Mouse (Mus musculus) heart, adult 11 months (tissue): Measurements from ENCODE around the gene Hecw2.

Experiments used
- DNase-seq: peaks from one replicate; pipeline ENCODE4 v3.0.0; 2022

Hecw2 gene

DNA sequence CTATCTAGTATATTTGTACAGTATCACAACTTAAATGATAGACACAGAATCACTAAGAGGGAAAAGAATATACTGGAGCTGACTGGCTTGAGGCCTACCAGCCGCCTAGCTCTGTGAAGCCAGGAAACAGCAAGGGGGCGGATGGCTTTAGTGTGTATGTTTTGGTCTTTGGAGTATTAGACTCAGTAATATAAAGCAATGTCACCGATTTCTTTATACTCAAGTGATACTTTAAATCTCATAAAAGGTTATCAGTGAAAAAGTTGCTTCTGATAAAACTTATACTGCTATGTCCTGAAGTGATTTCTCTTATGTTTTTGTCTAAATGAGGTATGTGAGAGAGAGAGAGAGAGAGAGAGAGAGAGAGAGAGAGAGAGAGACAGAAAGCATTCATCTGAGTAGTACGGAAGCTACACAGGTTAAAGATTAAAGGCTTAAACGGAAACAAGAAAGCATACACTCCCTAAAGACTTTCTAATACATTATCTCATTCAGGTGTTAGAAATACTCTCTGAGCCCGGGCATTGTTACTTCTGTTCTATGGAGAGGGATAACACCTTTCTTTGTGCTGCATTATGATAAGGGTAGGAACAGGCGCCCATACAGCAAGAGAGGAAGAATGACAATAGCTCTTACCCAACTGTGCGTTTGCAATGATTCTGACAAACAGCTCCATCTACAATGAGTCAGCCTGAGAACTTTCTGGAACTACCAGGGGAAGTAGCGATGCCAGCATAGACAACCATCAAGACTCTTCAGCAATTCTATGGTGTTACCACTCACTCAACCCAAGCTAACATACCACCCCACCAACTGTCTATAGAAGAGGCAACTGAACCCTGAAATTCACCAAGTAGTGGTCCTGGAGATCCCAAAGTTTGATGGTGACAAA, 370.3 kb downstream of the Hecw2 start:
- DNase-seq = no peak

DNA sequence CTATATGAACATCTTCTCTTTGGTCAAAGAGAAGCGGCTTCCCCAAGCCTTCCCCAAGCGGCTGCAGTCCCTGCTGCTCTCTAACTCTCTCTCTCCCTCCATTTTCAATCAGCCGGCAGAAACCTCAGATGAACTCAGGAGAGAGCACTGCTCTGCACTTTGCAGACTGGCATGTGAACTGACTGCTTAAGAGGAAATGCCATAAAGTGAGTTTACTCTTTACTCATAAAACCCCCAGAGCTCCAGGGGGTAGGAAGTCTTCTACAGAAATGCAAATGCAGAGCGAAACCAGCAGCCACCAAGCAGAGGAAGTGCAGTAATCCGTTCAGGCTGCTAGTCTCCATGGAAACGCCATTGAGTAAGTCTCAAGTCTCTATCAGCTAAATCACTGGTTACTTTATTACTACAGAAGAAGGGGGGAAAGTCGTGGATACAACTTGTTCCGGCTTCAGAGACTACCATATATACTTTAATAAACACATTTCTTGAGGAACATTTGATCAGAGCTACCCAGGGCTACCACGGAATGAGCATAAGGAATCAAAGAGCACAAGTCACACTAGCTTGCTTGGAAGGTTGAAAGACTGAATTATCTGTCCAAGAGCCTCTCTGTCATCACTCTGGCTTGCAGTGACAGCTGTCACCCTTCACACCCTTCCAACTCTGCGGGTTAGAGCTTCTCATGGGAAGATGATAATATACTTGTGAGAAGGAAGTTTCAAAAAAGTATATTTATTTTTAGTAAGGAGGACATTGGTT, 371.1 kb downstream of the Hecw2 start:
- peak; percentile 98 for DNase-seq

DNA sequence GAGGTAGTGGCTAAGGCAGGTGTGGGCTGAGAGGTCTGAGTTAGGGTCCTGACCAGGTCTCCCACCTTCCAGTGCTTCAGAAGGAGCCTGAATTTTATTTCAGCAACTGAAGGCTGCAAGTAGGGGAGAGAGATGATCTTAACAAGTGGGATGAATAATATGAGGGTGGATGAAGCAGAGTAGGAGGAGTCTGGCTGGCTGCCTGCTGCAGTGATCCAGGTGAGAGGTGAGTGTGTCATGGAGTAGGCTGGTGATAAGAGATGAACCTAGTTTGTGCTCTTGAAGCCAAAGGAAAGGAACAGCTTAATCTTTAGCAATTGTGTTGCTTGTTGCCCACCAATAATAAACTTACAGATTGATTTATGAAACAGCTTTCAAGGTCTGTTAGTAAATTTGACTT, 373.0 kb downstream of the Hecw2 start:
- no peak for DNase-seq

DNA sequence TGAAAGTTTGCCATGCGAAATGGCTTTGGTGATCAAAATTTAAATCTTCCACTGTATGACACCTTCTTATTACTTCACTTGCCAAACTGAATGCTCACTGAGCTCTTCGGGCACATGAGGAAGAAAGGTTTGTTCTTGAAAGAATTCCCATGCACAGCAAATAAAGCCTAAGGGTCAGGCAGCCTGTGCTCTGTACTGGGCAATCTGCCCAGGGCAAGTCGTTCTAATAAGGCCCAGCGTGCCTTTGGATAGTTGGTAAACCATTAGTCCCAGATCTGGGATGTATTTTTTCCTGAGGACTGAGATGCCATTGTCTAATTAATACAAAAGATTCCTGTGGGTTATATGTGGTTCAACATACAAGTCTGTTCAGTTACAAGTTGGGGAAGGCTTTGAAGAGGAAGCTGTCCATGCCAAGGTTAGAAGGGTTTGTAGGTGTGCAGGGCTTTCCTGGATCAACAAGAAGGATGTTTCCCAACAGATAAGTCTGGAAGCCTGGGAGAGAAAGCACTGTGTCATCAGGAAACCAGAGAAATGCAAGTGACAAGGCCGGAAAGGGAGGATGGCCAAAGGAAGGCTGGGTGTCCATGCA, 374.8 kb downstream of the Hecw2 start:
- DNase-seq = peak; percentile 95

DNA sequence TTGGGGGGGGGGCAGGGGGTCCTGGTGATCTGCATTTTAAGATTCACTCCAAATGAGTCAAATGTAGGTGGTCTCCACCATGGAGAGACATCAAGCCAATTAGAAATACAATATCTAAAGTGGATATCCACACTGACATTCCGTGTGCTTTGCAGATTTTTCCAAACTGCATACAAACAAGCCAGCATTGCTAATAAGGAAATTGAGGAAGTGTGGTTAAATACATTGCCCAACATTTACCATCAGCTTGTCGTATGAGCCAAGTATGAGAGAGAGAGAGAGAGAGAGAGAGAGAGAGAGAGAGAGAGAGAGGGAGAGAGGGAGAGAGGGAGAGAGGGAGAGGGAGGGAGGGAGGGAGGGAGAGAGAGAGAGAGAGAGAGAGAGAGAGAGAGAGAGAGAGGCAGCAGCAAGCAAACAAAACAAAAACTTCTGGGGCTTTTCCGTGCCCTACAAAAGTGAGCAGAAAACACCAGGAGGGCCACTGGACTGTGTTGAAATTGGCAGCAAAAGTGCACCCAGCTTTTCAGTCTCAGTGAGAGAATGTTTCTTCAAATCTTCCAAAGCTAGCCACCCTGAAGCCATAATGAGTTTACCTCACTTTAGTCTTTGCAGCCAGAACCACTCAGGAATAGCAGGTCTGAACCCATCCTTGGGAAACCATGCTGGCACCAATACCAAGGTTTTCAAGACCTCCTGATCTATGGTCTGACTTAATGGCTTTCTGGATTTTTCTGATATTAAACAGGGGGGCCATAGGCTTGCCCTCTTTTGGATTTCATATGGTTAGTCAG, 376.7 kb downstream of the Hecw2 start:
- no peak for DNase-seq

DNA sequence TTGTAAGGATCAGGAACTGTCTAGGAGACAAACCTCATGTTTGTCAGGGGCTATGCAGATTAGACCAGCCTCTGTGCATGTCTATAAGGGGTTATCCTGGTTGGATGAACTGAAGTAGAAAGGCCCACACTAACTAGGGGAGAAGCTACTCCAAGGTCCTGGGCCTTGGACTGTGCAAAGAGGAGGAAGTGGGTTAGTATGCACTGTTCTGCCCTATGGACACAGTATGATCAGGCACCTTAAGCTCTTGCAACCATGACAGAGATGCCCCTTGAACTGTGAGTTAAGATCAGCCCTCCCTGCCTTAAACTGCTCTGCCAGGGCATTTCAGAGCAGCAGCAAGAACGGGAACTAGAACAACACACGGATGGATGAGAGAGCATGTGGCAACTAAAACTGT, 378.6 kb downstream of the Hecw2 start:
- no peak for DNase-seq

DNA sequence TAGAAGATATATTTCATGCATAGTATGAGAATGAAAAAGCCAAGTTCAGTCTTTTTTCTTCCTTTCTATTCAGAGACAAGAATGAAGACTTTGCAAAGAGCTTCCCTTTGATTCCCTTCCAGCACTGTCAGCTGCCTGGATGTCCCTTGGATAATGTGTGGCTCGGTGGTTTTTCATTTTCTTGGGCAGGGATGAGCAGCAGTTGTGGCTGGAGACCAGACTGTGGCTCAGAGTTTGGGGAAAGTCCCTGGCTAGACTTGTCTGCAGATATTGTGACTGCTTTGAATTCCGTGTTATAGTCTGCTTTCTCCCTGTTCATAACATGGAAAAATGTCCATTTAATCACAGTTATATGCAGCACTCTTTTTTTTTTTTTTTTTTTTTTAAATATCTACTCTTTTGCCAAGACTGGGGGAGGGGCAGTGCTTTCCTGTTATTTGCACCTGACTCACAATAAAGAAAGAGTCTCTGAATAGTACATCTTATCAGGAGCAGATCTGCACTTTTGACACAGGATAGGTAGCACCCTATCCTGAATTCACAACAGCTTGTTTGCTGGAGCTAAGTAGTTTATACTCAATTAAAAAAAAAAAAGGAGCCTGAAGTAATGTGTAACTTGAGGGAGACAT, 380.8 kb downstream of the Hecw2 start:
- peak; percentile 83 for DNase-seq

DNA sequence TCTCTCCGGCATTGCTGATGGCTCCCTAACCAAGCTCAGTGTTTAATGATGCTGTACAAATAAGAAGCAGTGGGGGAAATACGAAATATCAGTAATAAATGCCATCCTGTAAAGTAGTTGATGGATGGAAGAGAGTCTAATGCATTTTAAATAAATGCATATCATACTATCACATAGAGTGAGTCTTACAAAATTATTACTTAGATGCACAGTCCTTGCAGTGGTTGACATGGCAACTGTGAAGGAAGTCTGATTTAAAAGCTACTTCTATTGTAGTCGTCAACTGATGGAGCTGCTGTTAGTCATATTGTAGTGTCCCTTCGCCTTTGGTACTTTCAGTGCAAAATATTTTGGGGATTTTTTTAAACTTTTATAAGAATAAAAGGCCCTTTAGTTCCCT, 383.0 kb downstream of the Hecw2 start:
- DNase-seq = no peak

DNA sequence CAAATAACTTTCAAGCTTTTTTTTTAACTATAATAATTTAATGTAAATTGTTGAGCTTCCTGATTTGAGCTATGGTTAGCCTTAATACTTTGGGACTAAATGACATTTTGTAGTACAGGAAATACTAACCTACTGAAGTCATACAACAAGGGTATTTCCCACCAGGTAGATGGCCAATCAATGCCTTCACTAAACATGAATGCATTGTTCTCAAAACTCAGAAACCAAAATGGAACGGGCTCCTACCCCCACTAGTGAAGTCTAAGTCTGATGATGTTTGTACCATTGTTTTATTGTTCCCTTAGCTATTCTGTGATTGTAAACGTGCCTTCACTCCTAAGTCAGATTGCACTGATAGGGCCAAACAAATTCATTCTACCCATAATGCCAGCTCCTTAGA, 386.7 kb downstream of the Hecw2 start:
- peak; percentile 8 for DNase-seq

DNA sequence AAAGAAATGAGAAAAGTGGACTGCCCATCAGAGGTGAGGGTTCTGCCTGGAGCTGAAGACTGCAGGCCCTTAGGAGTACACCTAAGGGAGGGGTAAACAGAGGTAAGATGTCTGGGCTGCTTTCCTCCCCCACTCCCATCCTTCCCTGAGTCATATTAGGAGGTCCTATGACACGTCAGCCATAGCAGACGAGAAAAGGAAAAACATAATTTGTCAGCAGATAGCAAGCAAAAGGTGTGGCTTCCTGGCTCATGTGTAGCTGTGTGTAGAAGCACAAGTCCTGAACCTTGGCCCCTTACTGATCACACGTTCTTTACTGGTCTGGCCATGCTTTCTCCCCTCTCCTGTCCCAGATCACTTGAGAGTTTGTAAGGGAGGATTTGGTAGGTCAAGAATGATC, 397.2 kb downstream of the Hecw2 start:
- DNase-seq = peak; percentile 62

DNA sequence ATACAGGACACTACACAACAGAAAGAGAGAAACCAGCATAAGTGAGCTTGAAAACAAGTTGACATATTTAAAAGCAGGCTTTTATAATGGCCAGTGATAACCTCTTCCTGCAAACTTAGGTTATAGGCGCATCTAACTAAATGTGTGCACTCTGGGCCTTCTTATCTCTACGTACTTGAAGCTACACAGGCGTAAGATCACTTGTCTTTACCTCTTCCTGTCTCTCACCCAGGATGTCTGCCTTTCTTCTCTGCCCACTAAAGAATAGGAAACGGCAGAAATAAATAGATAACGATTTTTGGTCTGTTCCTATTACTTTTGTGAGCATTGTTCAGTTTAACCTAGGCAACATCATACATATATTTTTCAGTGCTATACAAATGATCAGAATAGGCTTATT, 397.9 kb downstream of the Hecw2 start:
- no peak for DNase-seq

DNA sequence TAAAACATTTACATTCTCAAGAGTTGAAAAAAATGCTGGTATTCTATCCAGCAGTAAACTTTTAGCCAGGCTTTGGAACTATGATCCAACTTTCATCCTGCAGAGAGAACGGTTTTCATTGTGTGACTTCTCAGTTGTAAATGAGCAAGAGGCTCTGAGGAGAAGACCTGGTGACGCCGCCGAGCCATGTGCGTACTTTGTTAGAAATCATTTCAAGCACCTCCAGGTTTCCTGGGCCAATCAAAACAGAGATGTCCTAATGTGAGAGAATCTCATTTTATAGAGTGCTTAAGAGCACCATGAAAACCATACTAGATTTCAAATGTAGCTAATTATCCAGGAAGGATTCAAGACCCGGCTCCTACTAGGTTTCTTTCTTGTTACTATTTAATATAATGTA, 398.7 kb downstream of the Hecw2 start:
- peak; percentile 22 for DNase-seq

DNA sequence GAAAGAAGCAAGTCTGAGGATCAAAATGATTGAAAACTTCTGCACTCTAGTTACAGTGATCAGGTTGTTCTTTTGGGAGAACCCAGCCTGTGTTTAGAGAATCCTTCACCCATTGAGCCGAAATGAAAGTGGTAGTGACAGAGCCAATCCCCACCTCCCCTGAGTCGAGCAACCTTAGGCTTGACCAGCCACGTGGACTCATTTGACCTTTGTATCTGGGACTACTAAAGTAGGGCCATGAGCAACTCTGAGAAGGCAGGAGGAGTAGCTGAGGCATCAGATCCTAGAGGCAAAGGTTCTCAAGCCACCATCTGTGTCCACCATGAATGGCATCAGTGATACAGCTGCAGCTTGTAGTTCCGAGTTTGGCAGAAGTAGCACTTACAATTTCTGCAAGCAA, 399.4 kb downstream of the Hecw2 start:
- peak; percentile 85 for DNase-seq

DNA sequence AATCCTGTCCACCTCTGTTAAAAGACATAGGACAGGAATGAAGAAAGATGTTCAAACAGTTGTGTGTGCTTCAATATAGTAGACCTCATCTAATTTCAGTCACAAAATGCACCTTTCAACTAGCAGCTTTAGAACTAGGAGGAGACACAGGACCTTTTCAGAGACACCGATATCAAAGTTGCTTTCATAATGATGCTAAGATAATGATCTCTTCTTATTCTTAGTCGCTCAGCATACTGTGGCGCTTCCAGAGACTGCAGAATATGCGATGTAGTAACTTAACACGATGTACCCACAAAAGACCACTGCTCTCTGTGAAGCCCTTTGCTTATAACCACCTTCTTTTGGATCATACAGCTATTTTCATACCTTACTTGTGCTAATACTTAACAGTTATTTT, 399.9 kb downstream of the Hecw2 start:
- DNase-seq = no peak

DNA sequence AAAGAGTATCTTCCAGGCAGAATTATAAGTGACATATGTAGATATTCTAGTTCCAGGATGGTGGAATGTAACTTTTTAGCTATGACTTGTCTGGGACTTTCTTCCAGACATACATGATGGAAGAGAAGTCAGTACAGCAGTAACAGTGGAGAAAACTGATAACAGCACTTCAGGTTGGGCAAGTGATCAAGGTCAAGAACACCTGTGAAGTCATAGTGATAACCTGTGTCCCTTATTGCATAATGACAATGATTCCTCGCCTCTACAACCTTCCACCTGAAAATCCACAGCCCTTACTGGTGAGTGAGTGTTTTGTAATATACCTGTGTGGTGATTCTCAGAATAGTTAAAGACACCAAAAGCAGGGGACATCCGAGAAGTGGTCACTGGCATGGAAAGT, 400.7 kb downstream of the Hecw2 start:
- DNase-seq = peak; percentile 13

DNA sequence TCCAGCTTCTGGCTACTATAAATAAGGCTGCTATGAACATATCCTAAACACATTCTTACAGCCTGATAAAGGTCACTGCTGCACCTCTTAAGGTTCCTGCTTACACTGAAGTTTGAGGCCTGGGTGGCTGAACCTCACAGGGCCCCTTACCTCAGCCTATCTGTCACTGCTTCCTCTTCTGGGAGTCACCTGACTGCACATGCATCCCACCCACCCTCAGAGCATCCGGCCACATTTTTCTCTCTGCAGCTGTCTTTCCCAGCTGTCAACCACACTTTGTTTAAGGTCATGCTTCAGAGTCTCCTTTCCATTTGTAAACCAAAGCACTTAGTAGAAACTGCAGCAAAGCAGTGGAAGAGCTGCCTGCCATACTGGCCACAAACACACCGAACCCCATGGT, 403.6 kb downstream of the Hecw2 start:
- DNase-seq = peak; percentile 93

DNA sequence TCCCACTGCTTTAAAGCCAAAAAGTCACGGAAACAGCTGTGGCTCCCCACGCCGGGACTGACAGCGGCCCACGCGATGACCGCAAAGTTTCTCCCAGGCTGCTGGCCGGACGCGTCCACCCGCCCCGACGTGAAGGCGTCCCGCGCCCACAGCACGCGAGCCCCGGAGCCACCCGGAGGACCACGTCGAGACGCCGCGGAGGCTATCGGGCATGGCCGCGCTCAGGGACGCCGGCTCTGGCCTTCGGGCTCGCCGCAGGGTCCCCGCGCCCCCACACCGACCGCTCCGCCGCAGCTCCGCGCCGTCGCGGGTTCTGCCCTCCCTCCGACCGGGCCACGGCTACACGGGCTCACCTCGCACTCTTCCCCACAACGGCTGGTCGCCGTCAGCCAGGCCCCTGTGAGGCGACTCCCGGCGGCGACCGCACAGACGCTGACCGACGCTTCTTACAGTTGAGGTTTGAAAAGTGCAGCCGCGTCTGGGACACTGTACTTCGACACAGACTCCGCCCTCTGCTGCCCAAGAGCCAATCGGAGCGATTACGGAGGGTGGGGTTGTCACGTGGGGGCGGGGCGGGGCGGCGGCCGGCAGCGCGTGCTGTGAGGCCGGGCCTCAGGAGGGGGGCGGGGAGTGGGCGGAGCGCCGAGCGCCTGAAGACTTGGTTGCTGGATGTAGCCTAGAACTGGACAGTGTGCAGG, 410.1 kb downstream of the Hecw2 start, which contains the start of gene Stk17b:
TSS of gene Stk17b (minus strand) at position 504 of the 698 bp plus-strand sequence.
- peak; percentile 99 for DNase-seq

DNA sequence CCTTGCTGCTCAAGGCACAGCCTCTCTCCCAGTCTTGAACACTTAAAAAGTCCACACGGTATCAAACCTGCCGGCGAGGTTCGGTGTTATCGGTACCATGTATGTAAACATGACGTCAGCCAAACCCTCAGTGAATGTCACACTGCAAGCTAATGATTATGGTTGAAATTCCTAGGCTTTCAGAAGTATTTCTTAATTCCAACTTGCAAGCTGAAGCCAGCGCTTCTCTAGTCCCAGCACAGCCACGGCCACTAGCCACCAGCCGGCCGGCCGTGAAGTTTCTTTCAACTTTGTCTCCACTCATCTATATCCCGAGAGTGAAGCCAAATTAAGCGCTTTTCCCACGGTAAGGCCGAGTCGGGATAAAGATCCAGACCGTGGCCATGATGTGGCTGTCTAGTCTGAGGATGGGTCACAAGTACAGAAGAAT, 410.7 kb downstream of the Hecw2 start:
- DNase-seq = no peak

DNA sequence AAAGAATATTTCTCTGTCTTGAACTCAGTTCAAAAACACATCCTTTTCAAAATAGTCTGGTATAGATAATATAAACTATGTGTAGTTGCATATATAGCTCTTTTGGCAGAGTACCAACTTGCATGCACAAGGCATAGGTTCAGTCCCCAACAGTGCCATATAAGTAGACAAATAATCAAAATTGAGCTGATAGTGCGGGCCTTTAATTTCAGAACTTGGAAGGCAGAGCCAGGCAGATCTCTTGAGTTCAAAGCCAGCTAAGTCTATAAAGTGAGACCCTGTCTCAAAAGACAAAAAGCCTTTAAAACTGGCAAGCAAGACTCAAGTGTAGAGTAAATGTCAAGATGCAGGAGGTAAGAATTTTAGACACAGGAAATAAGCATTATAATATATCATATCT, 412.0 kb downstream of the Hecw2 start:
- DNase-seq = no peak

DNA sequence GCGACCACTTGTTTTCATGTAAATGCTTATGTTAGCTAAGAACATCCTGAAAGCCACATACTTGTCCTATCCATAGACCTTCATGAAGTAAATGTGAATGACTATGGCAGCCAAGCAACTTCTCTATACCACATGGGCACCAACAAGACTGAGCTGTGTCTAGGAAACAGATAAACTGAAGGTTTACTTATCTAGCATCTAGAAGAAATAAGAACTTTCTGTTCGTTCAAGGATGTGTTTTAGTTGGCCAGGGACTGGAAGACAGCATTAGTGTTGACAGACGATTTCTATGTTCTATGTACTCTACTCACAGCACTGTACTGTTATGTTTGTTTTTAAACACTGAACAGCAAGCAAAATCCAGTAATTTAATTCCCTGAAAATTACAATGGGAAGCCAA, 412.9 kb downstream of the Hecw2 start:
- DNase-seq = no peak

DNA sequence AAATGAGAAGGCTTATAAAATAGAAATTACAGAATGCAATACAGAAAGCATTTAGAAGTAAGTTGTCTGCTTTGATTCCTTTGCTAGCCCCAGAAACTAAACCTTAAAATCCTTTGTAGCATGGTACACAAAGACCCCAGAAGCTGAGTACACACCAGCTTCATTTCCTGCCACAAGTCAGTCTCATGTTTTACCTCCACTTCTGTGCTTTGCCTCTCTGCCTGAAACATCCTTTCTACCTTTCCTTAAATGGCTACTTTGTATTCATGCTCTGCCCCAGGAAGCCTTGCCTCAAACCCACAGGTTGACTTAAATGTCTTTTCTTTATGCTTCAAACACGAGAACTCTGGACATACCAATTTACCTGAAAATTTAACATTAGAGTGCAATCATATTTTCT, 413.7 kb downstream of the Hecw2 start:
- DNase-seq = no peak
